Mouse (Mus musculus) testis, adult 2 months (tissue): ENCODE results near the gene Cd320.

ENCODE experiments used
- CTCF ChIP-seq: fragments of 200-500 bp; IDR thresholded peaks from 2 replicates; pipeline ENCODE4 v1.5.1; 2012; ENCODE audit warnings: low read depth, mild to moderate bottlenecking, inconsistent platforms, low read length, moderate library complexity; ENCODE audit not compliant: control insufficient read depth, insufficient read depth, insufficient replicate concordance
- POLR2A ChIP-seq: fragments of 200-500 bp; IDR thresholded peaks from 2 replicates; pipeline ENCODE4 v1.6.1; 2012; ENCODE audit warnings: low read depth, mild to moderate bottlenecking, inconsistent platforms, low read length, moderate library complexity; ENCODE audit not compliant: control insufficient read depth

DNA sequence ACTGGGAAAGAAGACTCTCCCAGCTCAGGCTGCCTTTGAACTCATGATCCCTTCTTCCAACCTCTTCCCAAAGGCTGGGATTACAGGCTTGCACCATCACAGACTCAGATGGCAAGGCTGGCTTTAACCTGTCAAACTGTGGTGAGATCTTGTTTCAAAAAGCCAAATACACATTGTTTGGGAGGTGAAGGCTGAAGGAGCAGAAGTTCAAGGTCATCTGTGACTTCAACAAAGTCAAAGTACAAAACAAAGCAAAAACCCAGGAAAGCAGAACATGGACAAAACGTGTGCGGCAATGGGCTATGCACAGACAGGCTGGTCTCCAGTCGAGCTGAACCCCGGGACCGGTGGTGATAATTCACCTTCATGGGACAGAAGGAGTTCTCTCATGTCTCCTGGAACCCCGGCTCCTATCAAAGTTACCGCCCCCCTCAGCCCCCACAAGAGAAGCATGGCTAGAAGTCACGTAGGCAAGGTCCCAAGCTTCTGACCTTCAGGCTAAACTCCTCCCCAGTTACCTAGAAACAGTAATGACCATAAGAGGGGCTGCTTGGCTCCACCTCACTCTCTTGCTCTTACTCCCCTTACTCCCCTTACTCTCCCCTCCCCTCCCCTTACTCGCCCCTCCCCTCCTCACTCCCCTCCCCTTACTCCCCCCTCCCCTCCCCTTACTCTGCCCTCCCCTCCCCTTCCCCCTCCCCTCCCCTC lies 35.6 kb upstream of the Cd320 start:
- TF ChIP-seq POLR2A, result no peak
- TF ChIP-seq CTCF, result no peak
